In the genomic region with DNA sequence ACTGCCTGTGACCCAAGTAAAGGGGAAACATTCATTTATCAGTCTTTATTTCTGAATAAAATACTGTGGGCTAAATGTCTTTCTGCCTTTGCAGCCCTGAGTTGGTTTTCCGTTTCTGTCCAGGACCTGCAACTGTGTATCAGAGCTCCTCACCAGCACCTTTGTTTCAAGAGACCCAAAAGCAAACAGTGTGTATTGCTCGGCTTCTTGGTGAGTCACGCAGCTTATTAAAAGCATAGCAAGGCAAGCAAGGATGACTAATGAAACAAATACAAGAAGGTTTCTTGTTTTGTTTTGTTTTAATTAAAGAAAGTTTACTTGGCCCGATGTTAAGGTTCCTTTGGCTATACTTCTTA, we compare ENCODE assay signal across 8 mouse cellular contexts. TPM values are rescaled to one million over a fixed set of nuclear protein-coding genes. Genes with fewer than 3 reads are reported as not detected.
A peak's percentile ranks its signal among the peaks of the same experiment; 100 is the strongest.
DNase-seq lines count a peak whose midpoint lies in the region; ATAC-seq and TF ChIP-seq lines count a peak whose summit lies in the region.

A gene (plus strand): TSS at position 115 of the 356 bp plus-strand sequence.

- no peak for TF ChIP-seq POLR2A in thymus, adult 2 months (IDR thresholded peaks at IDR 0.05; ENCODE audit: control insufficient read depth, extremely low read depth, insufficient read depth, low read length, poor library complexity)

- no peak within 1 kb of the TSS for H3K4me2 ChIP-seq in embryonic facial prominence, embryonic 15.5 days (replicated peaks)
- H3K4me2 ChIP-seq in neural tube, embryonic 14.5 days (ENCODE audit: low read depth, low read length), result no peak within 1 kb of the TSS

- no peaks in the 10 kb centered on the region for H3K9me3 ChIP-seq in embryonic facial prominence, embryonic 15.5 days (replicated peaks)
- H3K9me3 ChIP-seq in limb, embryonic 10.5 days (replicated peaks), result no peaks in the 10 kb centered on the region
- H3K9me3 ChIP-seq in neural tube, embryonic 14.5 days (ENCODE audit: control insufficient read depth, low read length), result no peaks in the 10 kb centered on the region

- DNase-seq in thymus, adult 2 months, result no peak
- no peak for DNase-seq in thymus, postnatal 36 days
- DNase-seq in heart, postnatal 10 days, result no peak
- DNase-seq in limb, embryonic 10.5 days (ENCODE audit: low spot score), result no peak
- no peak for DNase-seq in cerebellum, postnatal 10 days

- peak within 1 kb of the TSS; percentile 17; the same call in 1 of the 2 replicates for H3K4me3 ChIP-seq in thymus, adult 2 months (ENCODE audit: control insufficient read depth, insufficient read depth, low read length)
- no peak within 1 kb of the TSS for H3K4me3 ChIP-seq in embryonic facial prominence, embryonic 15.5 days (replicated peaks)
- no peak within 1 kb of the TSS for H3K4me3 ChIP-seq in limb, embryonic 10.5 days
- H3K4me3 ChIP-seq in neural tube, embryonic 14.5 days (ENCODE audit: low read depth, low read length), result no peak within 1 kb of the TSS

- WGBS in thymus, adult 2 months, result 16% methylated on average over 4 of the region's 4 CpGs
- WGBS in embryonic facial prominence, embryonic 15.5 days, result 40% methylated on average over 4 of the region's 4 CpGs
- 77% methylated on average over 4 of the region's 4 CpGs for WGBS in limb, embryonic 10.5 days
- 75% methylated on average over 4 of the region's 4 CpGs for WGBS in neural tube, embryonic 14.5 days

- H3K4me1 ChIP-seq in thymus, adult 2 months (replicated peaks; ENCODE audit: control insufficient read depth, insufficient read depth, low read length), result peaks cover 47% of the 10 kb centered on the region
- peaks cover 12% of the 10 kb centered on the region for H3K4me1 ChIP-seq in embryonic facial prominence, embryonic 15.5 days
- peaks cover 27% of the 10 kb centered on the region for H3K4me1 ChIP-seq in limb, embryonic 10.5 days
- H3K4me1 ChIP-seq in neural tube, embryonic 14.5 days (ENCODE audit: control insufficient read depth, insufficient read depth, low read length), result no peaks in the 10 kb centered on the region

- intact Hi-C loops in heart, postnatal 10 days (cut with DNase I), result no loop called here

- no peak within 1 kb of the TSS for H3K9ac ChIP-seq in embryonic facial prominence, embryonic 15.5 days
- H3K9ac ChIP-seq in neural tube, embryonic 14.5 days (replicated peaks; ENCODE audit: low read depth, low read length), result no peak within 1 kb of the TSS

- TF ChIP-seq CTCF in thymus, adult 2 months (IDR thresholded peaks at IDR 0.05; ENCODE audit: borderline replicate concordance, control insufficient read depth, extremely low read depth, insufficient read depth, low read length, poor library complexity), result no peak

- no peaks in the 10 kb centered on the region for H3K27me3 ChIP-seq in thymus, adult 2 months (ENCODE audit: control insufficient read depth, insufficient read depth, low read length)
- no peaks in the 10 kb centered on the region for H3K27me3 ChIP-seq in embryonic facial prominence, embryonic 15.5 days
- H3K27me3 ChIP-seq in limb, embryonic 10.5 days (ENCODE audit: low read depth, poor library complexity, severe bottlenecking), result no peaks in the 10 kb centered on the region
- H3K27me3 ChIP-seq in neural tube, embryonic 14.5 days (ENCODE audit: control insufficient read depth, insufficient read depth, low read length), result no peaks in the 10 kb centered on the region

- ATAC-seq in embryonic facial prominence, embryonic 15.5 days (ENCODE audit: insufficient number of reproducible peaks, low FRiP score, low TSS enrichment, low read depth), result no peak
- ATAC-seq in neural tube, embryonic 14.5 days (ENCODE audit: low read depth), result no peak
- no peak for ATAC-seq in erythroid progenitor cell, adult 5-6 weeks (replicated peaks; ENCODE audit: low FRiP score, poor library complexity, severe bottlenecking)

- no peaks in the 10 kb centered on the region for H3K36me3 ChIP-seq in thymus, adult 2 months (ENCODE audit: control insufficient read depth, insufficient read depth, low read length)
- no peaks in the 10 kb centered on the region for H3K36me3 ChIP-seq in embryonic facial prominence, embryonic 15.5 days
- H3K36me3 ChIP-seq in limb, embryonic 10.5 days, result no peaks in the 10 kb centered on the region
- H3K36me3 ChIP-seq in neural tube, embryonic 14.5 days (ENCODE audit: control insufficient read depth, insufficient read depth, low read length), result no peaks in the 10 kb centered on the region

- peak within 1 kb of the TSS; percentile 98 for H3K27ac ChIP-seq in thymus, adult 2 months (ENCODE audit: control insufficient read depth, insufficient read depth, low read length)
- no peak within 1 kb of the TSS; the same call in 1 of the 2 replicates for H3K27ac ChIP-seq in embryonic facial prominence, embryonic 15.5 days (replicated peaks)
- no peak within 1 kb of the TSS for H3K27ac ChIP-seq in limb, embryonic 10.5 days
- H3K27ac ChIP-seq in neural tube, embryonic 14.5 days (ENCODE audit: low read depth, low read length), result no peak within 1 kb of the TSS

RNA-seq across cellular contexts. Expression of the gene that starts here (rescaled TPM):
- polyA plus RNA-seq in thymus, adult 2 months (2012; rRNA removed), result 168 and 169 TPM in 2 replicates
- polyA plus RNA-seq in embryonic facial prominence, embryonic 15.5 days (2015; fragmentation: Nextera tagmentation; extraction: Ambion mirVana), result 85.7 and 86.0 TPM in 2 replicates
- total RNA-seq in heart, postnatal 10 days (2021), result 10 to 100 TPM; 34.1 to 40.0 TPM
- 202 and 208 TPM in 2 replicates for polyA plus RNA-seq in limb, embryonic 10.5 days (2016; fragmentation: Nextera tagmentation; extraction: Ambion mirVana)
- polyA plus RNA-seq in neural tube, embryonic 14.5 days (2014; fragmentation: Nextera tagmentation; extraction: Ambion mirVana), result 61.2 and 69.7 TPM in 2 replicates
- total RNA-seq in erythroid progenitor cell, adult 5-6 weeks (2015; ENCODE audit: low replicate concordance), result 4.2 and 11.5 TPM in 2 replicates
- total RNA-seq in erythroid progenitor cell, adult 5-6 weeks (2017; ENCODE audit: low replicate concordance), result 4.5 and 10.4 TPM in 2 replicates
